Mouse (Mus musculus) liver, embryonic 16.5 days (tissue): Measurements from ENCODE around the gene Specc1. TPM values are rescaled to one million over a fixed set of nuclear protein-coding genes. Genes with fewer than 3 reads are reported as not detected.
A peak's percentile ranks its signal among the peaks of the same experiment; 100 is the strongest.

Experiments used
- ATAC-seq: fragments of 200-750 bp; cut with Nextera tagmentation; 2 replicates; pipeline ENCODE4 v1.8.0; 2017; ENCODE audit warnings: low read depth, mild to moderate bottlenecking, moderate number of reproducible peaks, moderate library complexity
- H3K27ac ChIP-seq: fragments of 300-500 bp; sonication (generic); 2 replicates; pipeline ENCODE4 v1.5.1; 2014; ENCODE audit warnings: mild to moderate bottlenecking, low read length
- H3K27me3 ChIP-seq: fragments of 300-500 bp; sonication (generic); 2 replicates; pipeline ENCODE4 v1.6.1; 2014; ENCODE audit warnings: low read depth, low read length, mixed read lengths; ENCODE audit not compliant: control insufficient read depth, insufficient read depth
- H3K36me3 ChIP-seq: fragments of 300-500 bp; sonication (generic); 2 replicates; pipeline ENCODE4 v1.6.1; 2014; ENCODE audit warnings: mild to moderate bottlenecking; ENCODE audit not compliant: control insufficient read depth, insufficient read depth
- H3K4me1 ChIP-seq: fragments of 300-500 bp; sonication (generic); 2 replicates; pipeline ENCODE4 v1.6.1; 2014; ENCODE audit warnings: low read depth, low read length, mixed read lengths; ENCODE audit not compliant: control insufficient read depth
- H3K4me2 ChIP-seq: fragments of 300-500 bp; sonication (generic); 2 replicates; pipeline ENCODE4 v1.6.1; 2014; ENCODE audit warnings: low read depth, low read length, mixed read lengths
- H3K4me3 ChIP-seq: fragments of 300-500 bp; sonication (generic); 2 replicates; pipeline ENCODE4 v1.5.1; 2014; ENCODE audit warnings: low read depth, mild to moderate bottlenecking, low read length
- H3K9ac ChIP-seq: fragments of 300-500 bp; sonication (generic); 2 replicates; pipeline ENCODE4 v1.6.1; 2014; ENCODE audit warnings: low read depth, low read length
- H3K9me3 ChIP-seq: fragments of 300-500 bp; sonication (generic); replicated peaks from 2 replicates; pipeline ENCODE4 v1.6.1; 2016; ENCODE audit warnings: low read length; ENCODE audit not compliant: control insufficient read depth
- WGBS: fragments of 180-500 bp; shearing (Covaris S2); extraction: QIAGEN DNeasy Blood & Tissue Kit; methylation state at CpG from one replicate; pipeline ENCODE4 v1.1.7; 2014; ENCODE audit not compliant: insufficient replicate concordance; 5-methylcytosine and 5-hydroxymethylcytosine counted together
- polyA plus RNA-seq: library from polyadenylated mRNA; unstranded; fragments of >200 nt; fragmentation: Nextera tagmentation; extraction: Ambion mirVana; gene quantifications from 2 replicates; pipeline ENCODE4 v1.2.1, GENCODE M21; 2015

The Specc1 gene
- polyA plus RNA-seq, 1 experiment from 2014 or later: 58.6 TPM

- Histone ChIP-seq H3K4me3 (peak overlapping the region; percentile 72), H3K9me3 (no peaks in the 10 kb centered on the region), H3K27ac (peak overlapping the region; percentile 73), H3K4me1 (peaks cover 14% of the 10 kb centered on the region), H3K36me3 (no peaks in the 10 kb centered on the region), H3K9ac (peak overlapping the region; percentile 78), H3K4me2 (peak overlapping the region; percentile 100), H3K27me3 (no peaks in the 10 kb centered on the region)
- 7% methylated on average over 34 of the region's 42 CpGs for WGBS
- peak; percentile 96 for ATAC-seq
Observed at GRCm38 (mm10) chr11:62076345-62077156, 120.0 kb downstream of the Specc1 start.

GRCm38 (mm10) chr11:62077157-62077865, 120.7 kb downstream of the Specc1 start:
- peak; percentile 60 for ATAC-seq
- WGBS: 5% methylated on average over 35 of the region's 51 CpGs

GRCm38 (mm10) chr11:62078371-62078770, 121.8 kb downstream of the Specc1 start:
- ATAC-seq: no peak
- Histone ChIP-seq H3K36me3 (no peaks in the 10 kb centered on the region), H3K27ac (no peak overlapping the region), H3K4me1 (peaks cover 14% of the 10 kb centered on the region), H3K4me2 (no peak overlapping the region), H3K27me3 (no peaks in the 10 kb centered on the region), H3K9ac (no peak overlapping the region), H3K4me3 (no peak overlapping the region), H3K9me3 (no peaks in the 10 kb centered on the region)
- WGBS: 93% methylated on average over 10 of the region's 10 CpGs

More at GRCm38 (mm10) chr11:62077157-62077865, 120.7 kb downstream of the Specc1 start:
- H3K27ac ChIP-seq: peak overlapping the region; percentile 73
- no peaks in the 10 kb centered on the region for H3K9me3 ChIP-seq
- H3K4me2 ChIP-seq: peak overlapping the region; percentile 100
- H3K27me3 ChIP-seq: no peaks in the 10 kb centered on the region
- H3K4me3 ChIP-seq: peak overlapping the region; percentile 72
- H3K36me3 ChIP-seq: no peaks in the 10 kb centered on the region
- peak overlapping the region; percentile 78 for H3K9ac ChIP-seq
- peaks cover 14% of the 10 kb centered on the region for H3K4me1 ChIP-seq

GRCm38 (mm10) chr11:62079100-62079857, 122.7 kb downstream of the Specc1 start:
- Histone ChIP-seq H3K9ac (no peak overlapping the region), H3K36me3 (no peaks in the 10 kb centered on the region), H3K27me3 (no peaks in the 10 kb centered on the region), H3K27ac (no peak overlapping the region), H3K4me1 (peaks cover 14% of the 10 kb centered on the region), H3K4me2 (no peak overlapping the region), H3K9me3 (no peaks in the 10 kb centered on the region), H3K4me3 (no peak overlapping the region)
- 62% methylated on average over 8 of the region's 8 CpGs for WGBS
- ATAC-seq: no peak

- H3K4me1 ChIP-seq: peaks cover 14% of the 10 kb centered on the region
- H3K9me3 ChIP-seq: no peaks in the 10 kb centered on the region
- no peak for ATAC-seq
- H3K9ac ChIP-seq: no peak overlapping the region
- H3K27me3 ChIP-seq: no peaks in the 10 kb centered on the region
- H3K4me3 ChIP-seq: no peak overlapping the region
- H3K4me2 ChIP-seq: no peak overlapping the region
- WGBS: 67% methylated on average over 2 of the region's 2 CpGs
- H3K27ac ChIP-seq: no peak overlapping the region
- H3K36me3 ChIP-seq: no peaks in the 10 kb centered on the region
Observed at GRCm38 (mm10) chr11:62080476-62080875, 123.9 kb downstream of the Specc1 start.

- 33% methylated on average over 2 of the region's 2 CpGs for WGBS
- no peak for ATAC-seq
- H3K4me2 ChIP-seq: no peak overlapping the region
Observed at GRCm38 (mm10) chr11:62086648-62087047, 130.1 kb downstream of the Specc1 start.

GRCm38 (mm10) chr11:62087051-62087450, 130.5 kb downstream of the Specc1 start:
- Histone ChIP-seq H3K9me3 (no peaks in the 10 kb centered on the region), H3K9ac (no peak overlapping the region), H3K4me3 (no peak overlapping the region), H3K36me3 (no peaks in the 10 kb centered on the region), H3K4me2 (no peak overlapping the region), H3K27ac (no peak overlapping the region), H3K27me3 (no peaks in the 10 kb centered on the region), H3K4me1 (peaks cover 3% of the 10 kb centered on the region; the same call in 1 of the 2 replicates)
- no peak for ATAC-seq
- 88% methylated on average over 1 of the region's 1 CpGs for WGBS

More at GRCm38 (mm10) chr11:62086648-62087047, 130.1 kb downstream of the Specc1 start:
- Histone ChIP-seq H3K9ac (no peak overlapping the region), H3K9me3 (no peaks in the 10 kb centered on the region), H3K4me3 (no peak overlapping the region), H3K4me1 (peaks cover 3% of the 10 kb centered on the region; the same call in 1 of the 2 replicates), H3K36me3 (no peaks in the 10 kb centered on the region), H3K27ac (no peak overlapping the region), H3K27me3 (no peaks in the 10 kb centered on the region)

GRCm38 (mm10) chr11:62088651-62089050, 132.1 kb downstream of the Specc1 start:
- H3K4me2 ChIP-seq: no peak overlapping the region

More at GRCm38 (mm10) chr11:62088651-62089050, 132.1 kb downstream of the Specc1 start:
- Histone ChIP-seq H3K4me1 (peaks cover 3% of the 10 kb centered on the region; the same call in 1 of the 2 replicates), H3K36me3 (no peaks in the 10 kb centered on the region), H3K27ac (no peak overlapping the region), H3K9me3 (no peaks in the 10 kb centered on the region), H3K4me3 (no peak overlapping the region), H3K9ac (no peak overlapping the region), H3K27me3 (no peaks in the 10 kb centered on the region)
- 81% methylated on average over 3 of the region's 3 CpGs for WGBS
- no peak for ATAC-seq
